Mouse (Mus musculus): ENCODE measurements at regions not wholly inside any gene's neighbourhood (a gene's known extent, or its start where the extent isn't known, plus 50 kb on each side); places are given as distances from the start of the nearest gene placed in this dataset.

- no peak overlapping the region for H3K9ac ChIP-seq (replicated peaks; ENCODE audit: low read length)
- no peak overlapping the region for H3K4me2 ChIP-seq (ENCODE audit: low read length)
- no peak overlapping the region for H3K27ac ChIP-seq (replicated peaks; ENCODE audit: low read depth, low read length)
- H3K36me3 ChIP-seq (ENCODE audit: control insufficient read depth, insufficient read depth, low read length) = no peaks in the 10 kb centered on the region
- H3K9me3 ChIP-seq (ENCODE audit: control insufficient read depth, low read length) = no peaks in the 10 kb centered on the region
- ATAC-seq (ENCODE audit: low FRiP score, low TSS enrichment) = no peak
- no peak overlapping the region for H3K4me3 ChIP-seq (replicated peaks; ENCODE audit: low read depth, low read length)
- H3K4me1 ChIP-seq (ENCODE audit: control insufficient read depth, insufficient read depth, low read length) = 0 out of 2 replicates have a peak, but pooled peaks cover 1% of the 10 kb centered on the region
- no peak for DNase-seq
- 90% methylated on average over 6 of the region's 6 CpGs for WGBS
- no peaks in the 10 kb centered on the region for H3K27me3 ChIP-seq (ENCODE audit: control insufficient read depth, insufficient read depth, low read length)
Observed at GRCm38 (mm10) chr2:170281311-170282008, 133.6 kb upstream of the Zfp217 start.

- Histone ChIP-seq H3K27me3 (ENCODE audit: control insufficient read depth, insufficient read depth, low read length) (no peaks in the 10 kb centered on the region), H3K9me3 (ENCODE audit: control insufficient read depth, low read length) (no peaks in the 10 kb centered on the region), H3K27ac (replicated peaks; ENCODE audit: low read depth, low read length) (no peak overlapping the region), H3K4me1 (ENCODE audit: control insufficient read depth, insufficient read depth, low read length) (no peaks in the 10 kb centered on the region), H3K36me3 (ENCODE audit: control insufficient read depth, insufficient read depth, low read length) (no peaks in the 10 kb centered on the region), H3K4me3 (replicated peaks; ENCODE audit: low read depth, low read length) (no peak overlapping the region), H3K4me2 (ENCODE audit: low read length) (no peak overlapping the region), H3K9ac (replicated peaks; ENCODE audit: low read length) (no peak overlapping the region)
- ATAC-seq (ENCODE audit: low FRiP score, low TSS enrichment) (no peak), DNase-seq (peak; percentile 59)
- 69% methylated on average over 6 of the region's 6 CpGs for WGBS
Observed at GRCm38 (mm10) chr2:170280733-170281132, 132.8 kb upstream of the Zfp217 start.

DNA sequence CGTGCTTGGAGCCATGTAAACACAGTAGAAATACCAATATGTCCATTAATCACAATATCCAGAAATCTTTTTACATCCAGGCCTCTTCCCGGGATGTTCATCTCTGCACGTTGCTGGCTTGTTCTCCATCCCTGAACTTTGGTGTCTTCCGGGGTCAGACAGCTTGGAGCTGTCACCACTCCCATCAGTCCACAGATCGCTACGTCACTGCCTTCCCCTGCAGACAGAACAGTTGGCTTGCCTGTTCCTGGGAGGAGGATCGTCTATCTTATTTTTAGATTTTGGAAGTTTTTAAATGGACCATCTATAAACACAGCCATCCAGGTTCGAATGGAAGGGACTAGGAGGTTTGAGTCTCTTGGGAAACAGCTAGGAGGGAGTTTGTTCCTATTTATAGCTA, 130.0 kb upstream of the Zfp217 start:
- H3K9ac ChIP-seq (replicated peaks; ENCODE audit: low read length) = no peak overlapping the region
- ATAC-seq (ENCODE audit: low FRiP score, low TSS enrichment) = no peak
- no peaks in the 10 kb centered on the region for H3K36me3 ChIP-seq (ENCODE audit: control insufficient read depth, insufficient read depth, low read length)
- WGBS = 85% methylated on average over 8 of the region's 8 CpGs
- DNase-seq = no peak
- no peaks in the 10 kb centered on the region for H3K27me3 ChIP-seq (ENCODE audit: control insufficient read depth, insufficient read depth, low read length)
- no peak overlapping the region for H3K4me2 ChIP-seq (ENCODE audit: low read length)
- H3K27ac ChIP-seq (replicated peaks; ENCODE audit: low read depth, low read length) = no peak overlapping the region
- H3K4me3 ChIP-seq (replicated peaks; ENCODE audit: low read depth, low read length) = no peak overlapping the region
- H3K4me1 ChIP-seq (ENCODE audit: control insufficient read depth, insufficient read depth, low read length) = no peaks in the 10 kb centered on the region
- H3K9me3 ChIP-seq (ENCODE audit: control insufficient read depth, low read length) = no peaks in the 10 kb centered on the region

DNA sequence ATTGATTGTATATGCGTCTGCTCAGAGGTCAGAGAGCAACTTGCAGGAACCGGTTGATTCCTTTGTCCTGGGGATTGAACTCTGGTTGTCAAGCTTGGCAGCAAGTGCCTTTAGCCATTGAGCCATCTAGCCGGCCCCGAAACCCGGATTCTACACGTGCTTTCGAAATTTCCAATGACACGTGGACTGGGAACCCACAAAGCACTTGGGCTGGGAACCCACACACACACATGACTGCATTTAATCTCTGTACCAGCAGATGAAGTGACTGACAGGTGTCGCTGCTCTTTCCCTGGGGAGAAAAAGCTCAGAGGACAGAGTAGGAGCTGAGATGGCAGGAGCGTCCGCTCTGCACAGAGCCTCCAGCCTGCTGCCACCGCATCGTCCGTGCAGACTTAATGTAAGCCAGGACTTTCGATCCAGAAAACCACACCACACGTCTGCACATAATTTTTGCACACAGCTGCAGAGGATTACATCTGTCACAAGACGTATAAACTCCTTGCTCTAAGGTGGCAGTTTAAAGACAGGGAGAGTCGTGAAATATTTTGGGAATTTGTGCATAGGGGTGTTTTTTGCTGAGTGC, 129.4 kb upstream of the Zfp217 start:
- Histone ChIP-seq H3K9me3 (ENCODE audit: control insufficient read depth, low read length) (no peaks in the 10 kb centered on the region), H3K27ac (replicated peaks; ENCODE audit: low read depth, low read length) (no peak overlapping the region), H3K27me3 (ENCODE audit: control insufficient read depth, insufficient read depth, low read length) (no peaks in the 10 kb centered on the region), H3K4me3 (replicated peaks; ENCODE audit: low read depth, low read length) (no peak overlapping the region), H3K36me3 (ENCODE audit: control insufficient read depth, insufficient read depth, low read length) (no peaks in the 10 kb centered on the region), H3K4me1 (ENCODE audit: control insufficient read depth, insufficient read depth, low read length) (no peaks in the 10 kb centered on the region), H3K9ac (replicated peaks; ENCODE audit: low read length) (no peak overlapping the region), H3K4me2 (ENCODE audit: low read length) (no peak overlapping the region)
- 86% methylated on average over 18 of the region's 18 CpGs for WGBS
- ATAC-seq (ENCODE audit: low FRiP score, low TSS enrichment) (no peak), DNase-seq (no peak)

DNA sequence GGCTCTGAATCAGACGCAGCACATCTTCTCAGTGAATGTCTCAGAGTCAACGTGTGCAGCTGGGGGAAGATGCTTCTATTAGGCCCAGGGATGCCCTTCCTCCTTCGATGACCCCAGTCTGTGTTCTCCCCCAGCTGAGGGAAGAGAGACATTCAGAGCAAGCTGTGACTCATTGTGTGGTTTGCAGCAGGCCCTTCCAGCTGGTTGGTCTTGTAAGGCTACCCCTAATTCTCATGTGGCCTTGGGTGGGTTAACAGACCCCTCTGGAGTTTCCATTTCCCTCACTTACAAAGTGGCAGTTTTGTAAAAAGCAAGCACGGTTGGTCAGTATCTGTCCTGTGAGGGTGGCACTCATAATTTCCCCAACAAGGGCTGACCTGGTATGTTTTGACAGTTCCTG, 127.8 kb upstream of the Zfp217 start:
- Histone ChIP-seq H3K9ac (replicated peaks; ENCODE audit: low read length) (no peak overlapping the region), H3K27ac (replicated peaks; ENCODE audit: low read depth, low read length) (no peak overlapping the region), H3K36me3 (ENCODE audit: control insufficient read depth, insufficient read depth, low read length) (no peaks in the 10 kb centered on the region), H3K27me3 (ENCODE audit: control insufficient read depth, insufficient read depth, low read length) (no peaks in the 10 kb centered on the region), H3K4me2 (ENCODE audit: low read length) (no peak overlapping the region), H3K4me1 (ENCODE audit: control insufficient read depth, insufficient read depth, low read length) (no peaks in the 10 kb centered on the region), H3K4me3 (replicated peaks; ENCODE audit: low read depth, low read length) (no peak overlapping the region), H3K9me3 (ENCODE audit: control insufficient read depth, low read length) (no peaks in the 10 kb centered on the region)
- no peak for ATAC-seq (ENCODE audit: low FRiP score, low TSS enrichment)
- DNase-seq = no peak
- WGBS = 85% methylated on average over 4 of the region's 4 CpGs

GRCm38 (mm10) chr2:170269926-170270577, 122.1 kb upstream of the Zfp217 start:
- no peak overlapping the region for H3K4me3 ChIP-seq (replicated peaks; ENCODE audit: low read depth, low read length)

GRCm38 (mm10) chr2:170268080-170268479, 120.2 kb upstream of the Zfp217 start:
- Histone ChIP-seq H3K4me1 (ENCODE audit: control insufficient read depth, insufficient read depth, low read length) (peaks cover 7% of the 10 kb centered on the region; the same call in 1 of the 2 replicates), H3K27ac (replicated peaks; ENCODE audit: low read depth, low read length) (no peak overlapping the region), H3K4me2 (ENCODE audit: low read length) (no peak overlapping the region), H3K4me3 (replicated peaks; ENCODE audit: low read depth, low read length) (no peak overlapping the region), H3K9ac (replicated peaks; ENCODE audit: low read length) (no peak overlapping the region), H3K9me3 (ENCODE audit: control insufficient read depth, low read length) (no peaks in the 10 kb centered on the region), H3K27me3 (ENCODE audit: control insufficient read depth, insufficient read depth, low read length) (no peaks in the 10 kb centered on the region), H3K36me3 (ENCODE audit: control insufficient read depth, insufficient read depth, low read length) (no peaks in the 10 kb centered on the region)
- ATAC-seq (ENCODE audit: low FRiP score, low TSS enrichment) = no peak
- no peak for DNase-seq
- WGBS = 50% methylated on average over 8 of the region's 8 CpGs

More at GRCm38 (mm10) chr2:170269926-170270577, 122.1 kb upstream of the Zfp217 start:
- Histone ChIP-seq H3K27ac (replicated peaks; ENCODE audit: low read depth, low read length) (no peak overlapping the region), H3K4me1 (ENCODE audit: control insufficient read depth, insufficient read depth, low read length) (peaks cover 7% of the 10 kb centered on the region; the same call in 1 of the 2 replicates), H3K9ac (replicated peaks; ENCODE audit: low read length) (no peak overlapping the region), H3K27me3 (ENCODE audit: control insufficient read depth, insufficient read depth, low read length) (no peaks in the 10 kb centered on the region), H3K36me3 (ENCODE audit: control insufficient read depth, insufficient read depth, low read length) (no peaks in the 10 kb centered on the region), H3K4me2 (ENCODE audit: low read length) (no peak overlapping the region), H3K9me3 (ENCODE audit: control insufficient read depth, low read length) (no peaks in the 10 kb centered on the region)
- 86% methylated on average over 11 of the region's 11 CpGs for WGBS
- no peak for DNase-seq
- ATAC-seq (ENCODE audit: low FRiP score, low TSS enrichment) = no peak

DNA sequence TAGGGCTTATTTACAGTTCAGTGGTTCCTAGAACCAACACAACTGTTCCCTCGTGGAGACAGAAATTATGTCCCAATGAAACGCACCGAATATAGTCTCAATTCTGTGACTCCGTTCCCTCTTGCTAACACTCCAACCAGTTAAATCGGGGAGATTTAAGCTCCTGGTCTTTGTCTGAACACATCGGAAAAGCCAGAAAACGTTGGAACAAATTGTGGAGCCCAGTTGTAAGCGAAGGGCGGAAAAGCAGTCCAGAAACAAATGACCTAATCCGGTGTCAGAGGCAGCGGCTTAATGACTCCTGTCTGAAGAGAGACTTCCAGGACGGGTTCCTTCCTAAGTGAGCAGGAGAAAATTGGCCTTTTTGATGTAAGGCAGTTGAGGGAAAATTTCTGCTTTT, 119.2 kb upstream of the Zfp217 start:
- 6% methylated on average over 12 of the region's 12 CpGs for WGBS
- H3K27me3 ChIP-seq (ENCODE audit: control insufficient read depth, insufficient read depth, low read length) = no peaks in the 10 kb centered on the region
- no peak overlapping the region for H3K27ac ChIP-seq (replicated peaks; ENCODE audit: low read depth, low read length)
- no peaks in the 10 kb centered on the region for H3K9me3 ChIP-seq (ENCODE audit: control insufficient read depth, low read length)
- no peaks in the 10 kb centered on the region for H3K36me3 ChIP-seq (ENCODE audit: control insufficient read depth, insufficient read depth, low read length)
- ATAC-seq (ENCODE audit: low FRiP score, low TSS enrichment) (no peak), DNase-seq (peak; percentile 68)
- H3K4me1 ChIP-seq (ENCODE audit: control insufficient read depth, insufficient read depth, low read length) = peaks cover 7% of the 10 kb centered on the region; the same call in 1 of the 2 replicates
- H3K4me3 ChIP-seq (replicated peaks; ENCODE audit: low read depth, low read length) = peak overlapping the region; percentile 22
- peak overlapping the region; percentile 55 for H3K4me2 ChIP-seq (ENCODE audit: low read length)
- peak overlapping the region; percentile 34; the same call in 1 of the 2 replicates for H3K9ac ChIP-seq (replicated peaks; ENCODE audit: low read length)

All from midbrain, embryonic 14.5 days (tissue).